Mouse (Mus musculus) gastrocnemius, adult 18-20 months (tissue): ENCODE results near the gene Mid2. TPM values are rescaled to one million over a fixed set of nuclear protein-coding genes. Genes with fewer than 3 reads are reported as not detected.

Experiments used
- total RNA-seq, 2 experiments: library from RNA; stranded (reverse); gene quantifications; 2 replicates each; pipeline ENCODE4 v1.2.3; 2021

The Mid2 gene
- total RNA-seq, 2 experiments from 2014 or later = 6.8 to 7.3 TPM

Other genes starting within 250 kb of the Mid2 start
- 10 to 100 TPM; 38.4 to 40.8 TPM for gene Prps1, start 208.0 kb upstream of the Mid2 start, total RNA-seq
- gene Tsc22d3, start 63.9 kb upstream of the Mid2 start, total RNA-seq = 100 to 1,000 TPM; 239 to 501 TPM
- gene Tex13b, start 148.8 kb downstream of the Mid2 start, total RNA-seq = not detected
- not detected for gene Vsig1, start 243.0 kb downstream of the Mid2 start, total RNA-seq